Mouse (Mus musculus): ENCODE data around the gene Mia2.
"Not testable (repeated sequence)": the region's sequence is repeated elsewhere in the genome, so short reads cannot be mapped to it uniquely, and the experiment has no call there.

Mia2 gene

GRCm38 (mm10) chr12:59095104-59096025 lies at the start of gene Mia2:
Gene Mia2, plus strand, starts transcription at chr12:59095799.
- no peak for DNase-seq (ENCODE audit: low spot score in 2 of 2)

DNA sequence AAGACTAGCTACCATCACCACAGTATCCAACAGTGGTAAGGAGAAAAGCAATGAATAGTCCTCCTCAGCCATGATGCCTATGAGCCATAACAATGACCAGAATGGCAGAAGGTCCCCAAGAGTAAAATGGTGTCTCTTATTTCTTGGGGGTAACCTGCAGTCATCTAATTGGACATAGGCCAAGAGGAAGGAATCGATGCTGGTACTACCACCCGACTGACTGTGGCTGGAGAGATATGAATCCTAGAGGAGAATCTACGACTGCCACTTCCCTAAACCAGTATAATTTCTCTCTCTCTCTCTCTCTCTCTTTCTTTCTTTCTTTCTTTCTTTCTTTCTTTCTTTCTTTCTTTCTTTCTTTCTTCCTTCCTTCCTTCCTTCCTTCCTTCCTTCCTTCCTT lies 43.1 kb upstream of the Mia2 start:
- no peak for DNase-seq (ENCODE audit: low spot score in 2 of 2)

GRCm38 (mm10) chr12:59053166-59053565 lies 42.4 kb upstream of the Mia2 start:
- no peak for DNase-seq (ENCODE audit: low spot score in 2 of 2)

DNA sequence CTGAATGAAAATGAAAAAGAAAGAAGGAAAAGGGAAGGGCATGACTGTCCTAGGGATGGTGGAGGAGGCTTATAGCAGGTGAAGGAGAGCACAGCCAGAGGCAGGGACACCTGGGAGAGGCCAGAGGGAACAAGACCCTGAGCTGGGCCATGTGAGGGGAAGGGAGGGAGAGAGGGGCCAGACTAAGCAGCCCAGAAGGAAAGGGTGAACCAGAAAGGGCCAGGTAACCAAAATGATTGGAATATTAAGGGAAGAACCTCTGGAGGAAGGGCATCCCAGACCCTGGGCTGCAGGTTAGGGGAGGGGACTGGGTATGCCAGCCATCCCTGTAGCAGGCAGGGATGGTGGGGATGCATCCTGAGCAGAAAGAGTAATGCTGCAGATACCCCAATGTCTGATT lies 41.6 kb upstream of the Mia2 start:
- no peak for DNase-seq (ENCODE audit: low spot score in 2 of 2)

DNA sequence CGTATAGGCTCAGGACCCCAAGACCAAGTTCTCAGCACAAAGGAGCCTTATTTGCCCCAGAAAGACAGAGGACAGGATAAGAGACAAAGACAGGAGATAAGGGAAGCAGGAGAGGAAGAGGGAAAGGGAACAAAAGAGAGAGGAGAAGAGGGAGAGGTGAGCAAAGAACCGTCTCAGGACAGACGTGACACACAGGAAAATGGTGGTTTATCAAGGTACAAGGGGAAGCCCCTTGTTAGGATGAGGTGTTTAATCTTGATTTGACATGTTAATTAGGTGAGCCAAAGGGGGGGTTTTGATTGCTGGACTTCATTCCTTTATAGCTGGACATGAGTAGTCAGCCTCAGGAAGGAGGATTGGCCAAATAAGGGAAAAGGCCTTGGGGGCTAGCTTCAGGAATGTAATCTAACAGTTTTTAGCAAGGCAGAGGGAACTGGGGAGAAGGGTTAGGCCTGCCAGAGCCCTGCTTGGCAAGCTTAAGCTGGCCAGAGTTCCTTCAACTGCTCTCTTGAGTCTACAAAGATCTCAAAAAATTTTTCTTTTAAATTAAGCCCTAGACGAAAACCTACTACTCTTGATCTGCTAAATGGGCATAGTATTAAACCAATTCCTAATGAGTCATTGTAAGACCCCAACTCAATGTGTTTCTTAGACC lies 40.3 kb upstream of the Mia2 start:
- no peak for DNase-seq (ENCODE audit: low spot score in 2 of 2)

- DNase-seq (ENCODE audit: low spot score in 2 of 2) = no peak
Observed at GRCm38 (mm10) chr12:59056222-59056621, 39.4 kb upstream of the Mia2 start.

DNA sequence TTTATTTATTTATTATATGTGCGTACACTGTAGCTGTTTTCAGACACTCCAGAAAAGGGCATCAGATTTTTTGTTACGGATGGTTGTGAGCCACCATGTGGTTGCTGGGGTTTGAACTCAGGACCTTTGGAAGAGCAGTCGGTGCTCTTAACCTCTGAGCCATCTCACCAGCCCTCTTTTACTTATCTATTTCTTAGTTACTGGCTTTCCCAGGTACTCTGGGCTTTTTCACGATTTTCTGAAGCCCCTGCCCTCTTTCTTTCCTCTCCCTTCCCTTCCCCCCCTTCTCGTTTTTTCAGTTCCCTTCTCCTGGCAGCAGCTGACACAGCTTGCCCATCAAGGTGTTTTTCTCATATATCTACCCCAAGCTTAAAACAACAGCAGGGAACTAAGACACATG lies 37.4 kb upstream of the Mia2 start:
- DNase-seq (ENCODE audit: low spot score in 2 of 2) = not testable (repeated sequence)

DNA sequence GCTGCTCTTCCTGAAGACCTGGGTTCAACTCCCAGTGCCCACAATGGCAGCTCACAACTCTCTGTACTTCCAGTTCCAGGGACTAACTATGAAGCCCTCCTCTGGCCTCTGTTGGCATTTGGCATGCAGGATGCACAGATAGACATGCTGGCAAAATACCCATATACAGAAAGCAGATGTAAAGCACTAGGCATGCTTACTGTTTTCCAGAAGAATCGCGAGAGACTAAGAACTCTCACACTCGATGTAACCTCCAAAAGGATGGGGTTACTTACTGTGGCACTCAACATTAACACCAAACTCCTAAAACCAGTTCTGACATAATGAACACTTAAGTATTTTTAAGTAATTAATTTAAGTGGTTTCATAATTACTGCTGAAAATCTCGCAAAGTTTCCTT lies 35.3 kb upstream of the Mia2 start:
- no peak for DNase-seq (ENCODE audit: low spot score in 2 of 2)

GRCm38 (mm10) chr12:59060993-59061595 lies 34.5 kb upstream of the Mia2 start, which contains the start of gene Trappc6b:
Gene Trappc6b, minus strand, starts transcription at chr12:59061472.
- DNase-seq (ENCODE audit: low spot score in 2 of 2) = peak; percentile 73 to 80

GRCm38 (mm10) chr12:59064837-59065236 lies 30.8 kb upstream of the Mia2 start:
- no peak for DNase-seq (ENCODE audit: low spot score in 2 of 2)

GRCm38 (mm10) chr12:59065776-59066175 lies 29.8 kb upstream of the Mia2 start:
- no peak for DNase-seq (ENCODE audit: low spot score in 2 of 2)

GRCm38 (mm10) chr12:59066448-59067077 lies 29.0 kb upstream of the Mia2 start, which contains the start of gene Pnn:
Gene Pnn, plus strand, starts transcription at chr12:59066884.
- DNase-seq (ENCODE audit: low spot score in 2 of 2) = peak; percentile 89 to 96

DNA sequence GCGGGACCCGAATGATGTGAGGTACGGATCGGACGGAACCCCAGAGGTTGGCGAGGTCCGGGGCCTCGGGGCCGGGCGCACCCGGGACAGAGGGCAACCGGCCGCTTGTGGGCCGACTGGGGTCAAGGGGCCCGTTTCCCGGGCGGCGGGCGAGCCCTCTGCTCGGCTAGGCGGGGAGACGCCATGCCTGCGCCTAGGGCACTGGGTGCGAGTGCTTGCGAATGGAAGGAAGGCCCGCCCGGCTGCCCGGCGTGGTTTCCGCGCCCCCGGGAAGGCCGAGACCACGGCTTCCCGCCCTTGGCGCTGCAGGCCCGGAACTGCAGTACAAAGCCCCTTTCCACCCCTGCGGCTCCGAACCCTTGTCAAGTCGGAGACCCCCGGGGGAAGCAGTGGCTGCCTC lies 28.5 kb upstream of the Mia2 start:
- no peak for DNase-seq (ENCODE audit: low spot score in 2 of 2)

GRCm38 (mm10) chr12:59068791-59069190 lies 26.8 kb upstream of the Mia2 start:
- DNase-seq (ENCODE audit: low spot score in 2 of 2) = no peak

- no peak for DNase-seq (ENCODE audit: low spot score in 2 of 2)
Observed at GRCm38 (mm10) chr12:59072286-59072685, 23.3 kb upstream of the Mia2 start.

DNA sequence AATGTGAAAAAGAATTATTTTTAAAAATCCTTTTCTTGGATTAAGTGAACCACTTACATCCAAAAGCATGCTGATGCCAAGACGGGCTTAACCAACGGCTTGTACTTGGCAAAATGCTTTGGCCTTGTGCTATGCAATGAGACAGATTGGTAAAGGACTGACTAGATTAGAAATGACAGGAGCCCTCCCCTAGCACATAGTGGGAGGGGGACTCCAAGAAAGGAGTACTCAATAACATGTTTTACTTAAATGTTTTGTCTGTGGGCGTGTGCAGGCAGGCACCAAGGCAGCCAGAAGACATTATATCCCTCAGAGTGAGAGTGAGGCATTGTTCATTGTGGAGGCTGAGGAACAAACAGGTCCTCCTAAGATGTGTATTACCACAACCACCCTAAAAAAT lies 21.5 kb upstream of the Mia2 start:
- no peak for DNase-seq (ENCODE audit: low spot score in 2 of 2)

DNA sequence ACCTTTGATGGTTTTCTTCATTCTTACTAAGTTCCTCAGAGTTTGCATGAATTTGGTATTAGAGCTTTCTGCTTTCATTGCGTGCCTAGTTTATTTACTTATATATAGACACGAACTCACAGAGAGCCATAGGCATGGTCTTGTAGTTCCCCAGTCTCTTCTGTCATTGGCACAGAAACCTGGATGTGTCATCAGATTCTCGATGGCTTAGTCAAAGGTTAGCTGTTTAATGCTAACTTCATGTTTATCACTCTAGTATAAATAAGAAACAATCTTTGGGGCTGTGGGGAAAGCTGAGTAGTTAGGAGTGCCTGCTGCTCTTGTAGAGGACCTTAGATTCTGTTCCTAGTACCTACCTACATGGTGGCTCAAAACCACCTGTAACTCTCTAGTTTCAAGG lies 18.6 kb upstream of the Mia2 start:
- DNase-seq (ENCODE audit: low spot score in 2 of 2) = no peak

DNA sequence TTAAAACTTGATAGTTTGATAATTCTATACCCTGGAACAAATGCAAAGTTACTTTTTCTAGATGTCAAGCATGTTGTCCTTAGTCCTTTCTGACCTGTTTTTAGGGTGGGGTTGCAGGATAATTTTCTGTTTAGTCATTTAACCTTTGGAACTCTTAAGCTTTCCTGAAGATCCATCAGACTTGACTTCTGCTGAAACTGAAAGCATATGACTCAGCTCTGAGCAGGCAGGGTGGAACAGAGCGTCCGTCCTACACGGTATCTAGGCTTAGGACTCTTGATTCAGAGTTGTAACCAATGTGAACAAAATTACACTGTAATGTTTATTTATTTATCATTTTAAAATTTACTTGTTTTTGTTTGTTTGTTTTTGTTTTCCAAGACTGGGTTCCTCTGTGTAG lies 17.7 kb upstream of the Mia2 start:
- DNase-seq (ENCODE audit: low spot score in 2 of 2) = no peak

GRCm38 (mm10) chr12:59080461-59080860 lies 15.1 kb upstream of the Mia2 start:
- DNase-seq (ENCODE audit: low spot score in 2 of 2) = no peak

GRCm38 (mm10) chr12:59084446-59084845 lies 11.2 kb upstream of the Mia2 start:
- no peak for DNase-seq (ENCODE audit: low spot score in 2 of 2)

GRCm38 (mm10) chr12:59086171-59086570 lies 9.4 kb upstream of the Mia2 start:
- no peak for DNase-seq (ENCODE audit: low spot score in 2 of 2)

DNA sequence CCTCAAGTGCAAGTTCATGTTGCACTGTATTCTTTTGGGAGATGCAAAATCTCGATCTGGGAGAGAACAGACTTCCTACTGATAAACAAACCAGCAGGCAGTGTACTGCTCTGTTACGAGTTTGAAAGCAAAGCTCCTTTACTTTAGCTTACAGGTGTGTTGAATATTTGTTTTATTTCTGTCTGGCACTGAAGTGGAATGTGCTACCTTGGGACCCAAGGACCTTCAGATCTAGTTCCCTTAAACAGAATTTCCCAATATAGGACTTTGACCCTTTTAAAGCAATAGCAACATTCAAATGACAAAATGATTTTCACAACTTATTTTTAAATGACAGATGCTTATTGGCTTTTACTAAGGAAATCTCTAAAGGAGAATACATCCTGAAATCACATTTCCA lies 2.1 kb upstream of the Mia2 start:
- no peak for DNase-seq (ENCODE audit: low spot score in 2 of 2)

All from spleen, postnatal 10 days (tissue).